Mouse (Mus musculus) heart, embryonic 10.5 days (tissue): Measurements from ENCODE around the gene Mageb18. TPM values are rescaled to one million over a fixed set of nuclear protein-coding genes. Genes with fewer than 3 reads are reported as not detected.
"Not testable (repeated sequence)": the region's sequence is repeated elsewhere in the genome, so short reads cannot be mapped to it uniquely, and the experiment has no call there.

Experiments
- DNase-seq: peaks from one replicate; pipeline ENCODE4 v3.0.0-alpha.2; 2017; ENCODE audit warnings: low spot score
- H3K27ac ChIP-seq: fragments of 300-500 bp; sonication (generic); 2 replicates; pipeline ENCODE4 v1.5.1; 2016; ENCODE audit warnings: mild to moderate bottlenecking
- H3K27me3 ChIP-seq: fragments of 300-500 bp; sonication (generic); 2 replicates; pipeline ENCODE4 v1.6.1; 2016; ENCODE audit warnings: mild to moderate bottlenecking; ENCODE audit not compliant: poor library complexity, insufficient read depth, severe bottlenecking
- H3K36me3 ChIP-seq: fragments of 300-500 bp; sonication (generic); 2 replicates; pipeline ENCODE4 v1.6.1; 2016; ENCODE audit warnings: mild to moderate bottlenecking, moderate library complexity
- H3K4me1 ChIP-seq: fragments of 300-500 bp; sonication (generic); 2 replicates; pipeline ENCODE4 v1.6.1; 2016; ENCODE audit warnings: mild to moderate bottlenecking
- H3K4me3 ChIP-seq: fragments of 300-500 bp; sonication (generic); 2 replicates; pipeline ENCODE4 v1.5.1; 2016; ENCODE audit warnings: mild to moderate bottlenecking, moderate library complexity
- H3K9me3 ChIP-seq: fragments of 300-500 bp; sonication (generic); 2 replicates; pipeline ENCODE4 v1.6.1; 2016; ENCODE audit warnings: mild to moderate bottlenecking, moderate library complexity
- WGBS: fragments of 180-500 bp; shearing (Covaris S2); methylation state at CpG from one replicate; pipeline ENCODE4 v1.1.7; 2016; 5-methylcytosine and 5-hydroxymethylcytosine counted together
- polyA plus RNA-seq: library from polyadenylated mRNA; unstranded; fragments of >200 nt; fragmentation: Nextera tagmentation; extraction: Ambion mirVana; gene quantifications from 2 replicates; pipeline ENCODE4 v1.2.1, GENCODE M21; 2016

Mageb18 gene
- polyA plus RNA-seq, result not detected in 2 replicates

GRCm38 (mm10) chrX:92599472-92599871, at the start of gene Mageb18:
Gene Mageb18, minus strand, starts transcription at chrX:92599572.
- Histone ChIP-seq H3K9me3 (no peaks in the 10 kb centered on the region), H3K4me3 (no peak within 1 kb of the TSS), H3K36me3 (no peaks in the 10 kb centered on the region), H3K27ac (no peak within 1 kb of the TSS), H3K27me3 (no peaks in the 10 kb centered on the region), H3K4me1 (no peaks in the 10 kb centered on the region)
- 74% methylated on average over 1 of the region's 1 CpGs for WGBS
- no peak for DNase-seq

DNA sequence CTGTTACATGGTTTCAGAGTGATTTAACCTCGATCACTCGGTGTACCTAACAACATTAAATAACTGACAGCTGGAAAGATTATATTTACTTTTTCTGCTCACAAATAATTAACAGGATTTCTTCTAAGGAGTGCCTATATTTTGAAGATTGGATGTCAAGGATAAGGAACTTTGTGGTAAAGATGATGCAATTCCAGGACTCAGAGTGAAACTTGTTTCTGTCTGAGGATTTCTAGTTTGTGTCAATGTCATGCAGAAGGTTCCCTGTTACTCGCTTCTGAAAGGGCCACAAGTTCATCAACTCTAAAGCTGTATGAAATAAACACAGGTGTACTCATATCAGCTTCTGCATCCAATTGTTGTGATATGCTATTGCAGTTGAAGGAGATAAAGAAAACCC, 13.4 kb upstream of the Mageb18 start:
- H3K36me3 ChIP-seq, result no peaks in the 10 kb centered on the region
- no peak for DNase-seq
- H3K27ac ChIP-seq, result no peak overlapping the region
- 78% methylated on average over 3 of the region's 3 CpGs for WGBS
- no peaks in the 10 kb centered on the region for H3K9me3 ChIP-seq
- H3K4me3 ChIP-seq, result no peak overlapping the region
- no peaks in the 10 kb centered on the region for H3K27me3 ChIP-seq
- no peaks in the 10 kb centered on the region for H3K4me1 ChIP-seq

- 59% methylated on average over 3 of the region's 3 CpGs for WGBS
- no peaks in the 10 kb centered on the region for H3K4me1 ChIP-seq
- DNase-seq, result no peak
- no peaks in the 10 kb centered on the region for H3K27me3 ChIP-seq
- H3K36me3 ChIP-seq, result no peaks in the 10 kb centered on the region
- no peak overlapping the region for H3K27ac ChIP-seq
- no peaks in the 10 kb centered on the region for H3K9me3 ChIP-seq
- no peak overlapping the region for H3K4me3 ChIP-seq
Observed at GRCm38 (mm10) chrX:92610466-92610865, 11.1 kb upstream of the Mageb18 start.

DNA sequence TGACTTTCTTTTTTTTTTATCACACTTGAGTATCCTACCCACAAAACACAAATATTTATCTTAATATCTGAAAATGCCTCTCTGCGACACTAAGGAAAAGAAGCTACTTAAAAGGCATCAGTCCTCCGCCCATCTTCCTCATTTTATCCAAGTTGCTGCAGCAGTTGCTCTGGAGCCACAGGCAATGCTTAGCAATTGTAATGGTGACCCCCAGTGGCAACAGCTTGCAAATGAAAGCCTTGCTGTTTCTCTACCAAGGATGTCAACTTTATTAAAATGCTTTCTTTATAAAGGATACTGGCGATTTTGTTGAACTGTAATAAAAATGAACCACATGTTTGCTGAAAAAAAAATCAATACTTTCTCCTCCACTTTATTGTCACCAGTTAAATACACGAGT, 2.0 kb downstream of the Mageb18 start:
- Histone ChIP-seq H3K9me3 (no peaks in the 10 kb centered on the region), H3K27ac (no peak overlapping the region), H3K27me3 (no peaks in the 10 kb centered on the region), H3K4me1 (no peaks in the 10 kb centered on the region), H3K36me3 (no peaks in the 10 kb centered on the region), H3K4me3 (no peak overlapping the region)
- WGBS, result 43% methylated on average over 4 of the region's 4 CpGs
- no peak for DNase-seq

GRCm38 (mm10) chrX:92527826-92528225, 71.5 kb downstream of the Mageb18 start:
- WGBS, result 59% methylated on average over 1 of the region's 1 CpGs

DNA sequence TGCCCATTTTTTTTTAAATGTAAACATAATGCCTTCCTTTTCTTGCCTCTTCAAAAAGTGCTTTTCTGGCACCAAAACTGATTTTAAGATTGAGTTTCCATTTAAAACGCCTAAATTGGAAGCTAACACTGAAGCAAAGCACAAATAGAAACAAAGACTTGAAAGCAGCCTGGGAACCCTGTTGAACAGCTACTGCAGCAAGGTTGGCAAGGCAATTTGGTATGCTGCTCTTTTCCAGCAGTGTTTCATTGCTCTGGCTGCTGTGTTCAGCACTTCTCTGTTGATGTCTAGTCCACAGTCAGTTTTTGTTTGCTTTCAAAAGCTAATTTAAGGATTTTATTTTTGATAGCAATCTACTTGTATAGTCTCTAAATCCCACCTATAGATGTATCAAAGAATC, 101.1 kb downstream of the Mageb18 start:
- 41% methylated on average over 1 of the region's 1 CpGs for WGBS
- no peaks in the 10 kb centered on the region for H3K27me3 ChIP-seq
- H3K9me3 ChIP-seq, result no peaks in the 10 kb centered on the region
- no peaks in the 10 kb centered on the region for H3K36me3 ChIP-seq
- H3K4me1 ChIP-seq, result no peaks in the 10 kb centered on the region
- no peak for DNase-seq
- no peak overlapping the region for H3K27ac ChIP-seq
- no peak overlapping the region for H3K4me3 ChIP-seq

More at GRCm38 (mm10) chrX:92527826-92528225, 71.5 kb downstream of the Mageb18 start:
- no peaks in the 10 kb centered on the region for H3K27me3 ChIP-seq
- no peaks in the 10 kb centered on the region for H3K36me3 ChIP-seq
- no peak overlapping the region for H3K27ac ChIP-seq
- H3K9me3 ChIP-seq, result no peaks in the 10 kb centered on the region
- no peak overlapping the region for H3K4me3 ChIP-seq
- DNase-seq, result no peak
- H3K4me1 ChIP-seq, result no peaks in the 10 kb centered on the region

- not testable (repeated sequence) for H3K4me3 ChIP-seq, DNase-seq, H3K36me3 ChIP-seq, H3K4me1 ChIP-seq, H3K27ac ChIP-seq, H3K9me3 ChIP-seq, H3K27me3 ChIP-seq
- 73% methylated on average over 4 of the region's 4 CpGs for WGBS
Observed at GRCm38 (mm10) chrX:92489649-92490048, 109.7 kb downstream of the Mageb18 start, which contains the start of gene Gm5941. Gene Gm5941, plus strand, starts transcription at chrX:92489949.

DNA sequence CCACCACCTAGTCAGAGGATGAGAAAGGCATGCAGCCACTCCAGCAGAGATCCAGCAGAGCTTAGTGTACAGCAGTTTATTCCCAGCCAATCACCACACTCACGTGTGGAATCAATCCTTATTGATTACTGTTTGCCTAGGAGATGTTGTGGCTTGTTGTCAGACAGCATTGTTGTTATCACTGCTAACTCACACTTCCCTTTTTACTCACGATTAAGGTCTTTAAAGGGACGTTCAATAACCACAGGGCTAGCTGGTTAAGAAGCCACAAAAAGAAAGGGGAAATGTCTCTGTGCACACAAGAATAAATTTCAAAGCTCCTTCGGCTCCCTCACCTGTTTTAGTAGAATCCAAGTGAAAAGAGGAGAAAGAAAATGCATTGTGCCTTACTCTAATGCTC, 134.6 kb downstream of the Mageb18 start:
- Histone ChIP-seq H3K9me3 (no peaks in the 10 kb centered on the region), H3K4me1 (no peaks in the 10 kb centered on the region), H3K27me3 (no peaks in the 10 kb centered on the region), H3K27ac (no peak overlapping the region), H3K36me3 (no peaks in the 10 kb centered on the region), H3K4me3 (no peak overlapping the region)
- 63% methylated on average over 4 of the region's 4 CpGs for WGBS
- no peak for DNase-seq

DNA sequence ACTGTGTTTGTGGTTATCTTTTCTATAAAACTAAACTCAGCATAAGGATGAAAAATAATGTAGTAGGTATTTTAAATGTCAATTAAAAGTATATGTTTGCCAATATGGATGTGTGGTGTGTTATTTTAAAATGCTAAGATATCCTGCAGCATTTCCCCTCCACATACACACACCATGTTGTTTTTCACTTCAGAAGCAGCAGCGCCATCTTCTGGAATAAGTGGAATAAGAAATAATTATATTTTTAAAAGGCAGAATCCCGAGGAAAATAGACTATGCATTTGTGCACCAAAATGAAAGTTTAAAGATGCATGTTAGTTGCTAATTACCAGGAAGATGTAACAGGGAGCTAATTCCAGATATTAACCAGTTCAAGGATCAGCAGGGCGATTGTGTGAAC, 138.9 kb downstream of the Mageb18 start:
- H3K4me1 ChIP-seq, result no peaks in the 10 kb centered on the region
- H3K27ac ChIP-seq, result no peak overlapping the region
- H3K27me3 ChIP-seq, result no peaks in the 10 kb centered on the region
- no peaks in the 10 kb centered on the region for H3K9me3 ChIP-seq
- no peak overlapping the region for H3K4me3 ChIP-seq
- 29% methylated on average over 3 of the region's 3 CpGs for WGBS
- DNase-seq, result no peak
- no peaks in the 10 kb centered on the region for H3K36me3 ChIP-seq

DNA sequence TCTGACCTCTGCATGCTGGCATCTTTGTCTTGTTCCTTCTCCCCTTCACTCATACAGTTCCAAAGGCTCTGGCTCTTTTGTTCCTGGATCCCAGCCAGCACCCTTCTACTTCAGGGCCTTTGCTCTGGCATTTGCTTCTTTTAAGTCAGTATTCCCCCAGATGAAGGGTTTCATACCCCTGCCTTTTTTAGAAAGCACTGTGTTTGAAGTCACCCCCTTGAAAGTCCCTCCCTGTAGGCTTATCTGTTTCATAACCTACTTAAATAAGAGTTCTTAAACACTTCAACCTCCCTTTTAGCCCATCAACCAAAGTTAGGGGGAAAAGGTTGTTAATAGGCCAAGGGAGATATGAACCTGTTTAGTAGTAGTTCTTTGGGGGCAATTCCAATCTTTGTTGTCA, 212.0 kb downstream of the Mageb18 start:
- H3K4me3 ChIP-seq, result no peak overlapping the region
- no peaks in the 10 kb centered on the region for H3K27me3 ChIP-seq
- no peak for DNase-seq
- no peaks in the 10 kb centered on the region for H3K36me3 ChIP-seq
- H3K27ac ChIP-seq, result no peak overlapping the region
- H3K9me3 ChIP-seq, result no peaks in the 10 kb centered on the region
- no peaks in the 10 kb centered on the region for H3K4me1 ChIP-seq

GRCm38 (mm10) chrX:92342924-92343323, 256.4 kb downstream of the Mageb18 start:
- Histone ChIP-seq H3K27me3 (no peaks in the 10 kb centered on the region), H3K9me3 (no peaks in the 10 kb centered on the region), H3K36me3 (no peaks in the 10 kb centered on the region), H3K27ac (no peak overlapping the region), H3K4me3 (no peak overlapping the region), H3K4me1 (no peaks in the 10 kb centered on the region)
- DNase-seq, result no peak
- 16% methylated on average over 5 of the region's 5 CpGs for WGBS

- Histone ChIP-seq H3K36me3 (no peaks in the 10 kb centered on the region), H3K4me3 (no peak overlapping the region), H3K27ac (no peak overlapping the region), H3K27me3 (no peaks in the 10 kb centered on the region), H3K4me1 (no peaks in the 10 kb centered on the region), H3K9me3 (no peaks in the 10 kb centered on the region)
- 84% methylated on average over 6 of the region's 6 CpGs for WGBS
- no peak for DNase-seq
Observed at GRCm38 (mm10) chrX:92340906-92341305, 258.5 kb downstream of the Mageb18 start.

- H3K4me3 ChIP-seq, result no peak overlapping the region
- H3K27me3 ChIP-seq, result no peaks in the 10 kb centered on the region
- no peak overlapping the region for H3K27ac ChIP-seq
- H3K9me3 ChIP-seq, result no peaks in the 10 kb centered on the region
- 86% methylated on average over 2 of the region's 2 CpGs for WGBS
- no peaks in the 10 kb centered on the region for H3K4me1 ChIP-seq
- no peak for DNase-seq
- no peaks in the 10 kb centered on the region for H3K36me3 ChIP-seq
Observed at GRCm38 (mm10) chrX:92339551-92339950, 259.8 kb downstream of the Mageb18 start.

DNA sequence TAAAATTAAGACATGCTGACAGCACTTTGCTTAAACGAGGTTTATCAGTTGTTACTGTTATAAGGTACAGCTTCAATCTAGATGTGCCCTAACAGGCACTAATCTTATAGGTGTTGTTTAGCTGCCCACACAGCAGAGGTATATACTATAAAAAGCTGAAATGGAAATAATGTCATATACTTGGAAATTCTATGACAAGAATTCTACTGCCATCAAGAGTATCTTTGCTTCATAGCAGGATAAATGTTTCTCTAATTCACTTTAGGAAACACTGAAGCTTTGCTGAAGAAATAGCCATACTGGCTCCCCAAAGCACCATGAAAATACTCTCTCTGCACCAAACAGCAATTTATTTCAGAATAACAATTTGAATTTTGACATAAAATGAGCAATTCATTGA, 265.9 kb downstream of the Mageb18 start:
- no peak for DNase-seq
- H3K27me3 ChIP-seq, result no peaks in the 10 kb centered on the region
- H3K4me3 ChIP-seq, result no peak overlapping the region
- no peaks in the 10 kb centered on the region for H3K9me3 ChIP-seq
- no peaks in the 10 kb centered on the region for H3K36me3 ChIP-seq
- no peaks in the 10 kb centered on the region for H3K4me1 ChIP-seq
- WGBS, result 54% methylated on average over 1 of the region's 1 CpGs
- H3K27ac ChIP-seq, result no peak overlapping the region
